Mouse (Mus musculus): Measurements from ENCODE around the gene Serpinb6c. TPM values are rescaled to one million over a fixed set of nuclear protein-coding genes. Genes with fewer than 3 reads are reported as not detected.

The Serpinb6c gene
- total and polyA plus RNA-seq, 3 experiments, result not detected

- Histone ChIP-seq H3K79me2 (ENCODE audit: control insufficient read depth, insufficient read depth, low read length, poor library complexity) (no peaks in the 10 kb centered on the region), H3K4me1 (ENCODE audit: control insufficient read depth in 1 of 2, insufficient read depth in 2 of 2, low read length in 2 of 2) (no peaks in the 10 kb centered on the region; a peak in 1 of 4 replicates), H3K36me3 (ENCODE audit: control insufficient read depth in 1 of 2, insufficient read depth in 2 of 2, low read length in 2 of 2) (no peaks in the 10 kb centered on the region), H3K9me3 (replicated peaks; ENCODE audit: insufficient read depth, low read length) (no peaks in the 10 kb centered on the region), H3K9ac (ENCODE audit: control insufficient read depth, low read depth, low read length, poor library complexity, severe bottlenecking) (no peak overlapping the region), H3K27ac (ENCODE audit: control insufficient read depth, low read depth, low read length) (no peak overlapping the region), H3K4me3 (ENCODE audit: control insufficient read depth in 1 of 2, insufficient read depth in 1 of 2, low read depth in 2 of 2, low read length in 2 of 2) (no peak overlapping the region), H3K27me3 (ENCODE audit: control insufficient read depth in 1 of 2, insufficient read depth in 2 of 2, low read length in 2 of 2) (no peaks in the 10 kb centered on the region; a peak in 1 of 4 replicates)
- TF ChIP-seq MEF2A (IDR thresholded peaks at IDR 0.05; ENCODE audit: extremely low read depth, insufficient replicate concordance, low read depth, low read length, poor library complexity, severe bottlenecking) (no peak), MAFK (IDR thresholded peaks at IDR 0.05; ENCODE audit: borderline replicate concordance, low read depth, low read length) (no peak), GABPA (IDR thresholded peaks at IDR 0.05; ENCODE audit: low read depth, low read length) (no peak), JUND (IDR thresholded peaks at IDR 0.05; ENCODE audit: low read depth, low read length) (no peak), NELFE (IDR thresholded peaks at IDR 0.05; ENCODE audit: low read depth, low read length) (no peak), CHD1 (IDR thresholded peaks at IDR 0.05; ENCODE audit: low read depth, low read length) (no peak), MAZ (IDR thresholded peaks at IDR 0.05; ENCODE audit: low read depth, low read length) (no peak), USF2 (IDR thresholded peaks at IDR 0.05; ENCODE audit: borderline replicate concordance in 1 of 2, insufficient read depth in 1 of 2, low read depth in 1 of 2, low read length in 2 of 2) (no peak), E2F4 (IDR thresholded peaks at IDR 0.05; ENCODE audit: borderline replicate concordance, low read depth, low read length) (no peak), TBP (IDR thresholded peaks at IDR 0.05; ENCODE audit: low read depth, low read length) (no peak), NRF1 (IDR thresholded peaks at IDR 0.05; ENCODE audit: insufficient read depth, low read depth, low read length, poor library complexity, severe bottlenecking) (no peak), TCF12 (IDR thresholded peaks at IDR 0.05; ENCODE audit: low read depth, low read length) (no peak), RCOR1 (IDR thresholded peaks at IDR 0.05; ENCODE audit: low read depth, low read length) (no peak), TAL1 (IDR thresholded peaks at IDR 0.05; ENCODE audit: low read length) (no peak), MXI1 (IDR thresholded peaks at IDR 0.05; ENCODE audit: low read depth, low read length) (no peak), SIN3A (IDR thresholded peaks at IDR 0.05; ENCODE audit: low read length) (no peak), EP300 (IDR thresholded peaks at IDR 0.05; ENCODE audit: low read depth in 1 of 2, low read length in 2 of 2) (no peak), ZMIZ1 (IDR thresholded peaks at IDR 0.05; ENCODE audit: low read depth, low read length) (no peak), KAT2A (conservative IDR thresholded peaks at IDR 0.05; ENCODE audit: low read depth, low read length) (no peak), ELF1 (IDR thresholded peaks at IDR 0.05; ENCODE audit: low read depth, low read length) (no peak)
- DNase-seq (ENCODE audit: low read depth, low spot score), result no peak
Observed at GRCm38 (mm10) chr13:33952075-33952449, 46.6 kb upstream of the Serpinb6c start.

All from MEL (cell line).